Mouse (Mus musculus) lung, adult 2 months (tissue): ENCODE results near the gene Zbtb34.

Experiments used
- CTCF ChIP-seq: fragments of 200-500 bp; IDR thresholded peaks from 2 replicates; pipeline ENCODE4 v1.5.1; 2011; ENCODE audit warnings: mild to moderate bottlenecking, low read length, control low read depth; ENCODE audit not compliant: insufficient read depth
- POLR2A ChIP-seq: fragments of 200-500 bp; IDR thresholded peaks from 2 replicates; pipeline ENCODE4 v1.6.1; 2011; ENCODE audit warnings: low read depth, mild to moderate bottlenecking, control low read depth, low read length, borderline replicate concordance; ENCODE audit errors: extremely low read depth

DNA sequence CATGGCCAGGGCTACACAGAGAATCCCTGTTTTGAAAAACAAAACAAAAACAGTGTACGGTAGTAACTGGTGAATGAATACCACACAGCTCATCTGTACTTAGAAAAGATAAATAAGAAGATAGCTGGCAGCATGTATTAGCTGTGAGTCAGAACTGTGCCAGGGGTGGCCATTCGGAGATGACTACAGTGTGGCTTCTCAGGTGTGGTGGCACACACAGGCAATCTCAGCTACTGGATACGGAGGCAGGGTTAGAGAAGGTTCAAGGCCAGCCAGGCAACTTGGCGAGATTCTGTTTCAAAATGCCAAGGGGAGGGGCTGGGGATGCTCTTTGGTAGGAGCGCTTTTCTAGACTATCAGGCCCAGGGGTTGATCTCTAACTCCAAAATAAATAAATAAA, 14.6 kb upstream of the Zbtb34 start:
- TF ChIP-seq CTCF (no peak), POLR2A (no peak)
